Mouse (Mus musculus) mouse embryonic stem cell (cell line): ENCODE measurements around the gene Sidt2.

Source experiments
- in situ Hi-C, 2 experiments: fragments of 300-500 bp; cut with MboI; formaldehyde crosslinking; loops; 1 replicate in 1 of 2; 3 replicates in 1 of 2; pipeline ENCODE4 v1.14.3; 2019 to 2020; ENCODE audit warnings: low sequenced_read_pairs in 2 of 2, low pct_unique_long_range_greater_than_20kb in 1 of 2, mixed read lengths in 1 of 2; ENCODE audit not compliant: unreplicated experiment in 1 of 2

The Sidt2 gene

DNA sequence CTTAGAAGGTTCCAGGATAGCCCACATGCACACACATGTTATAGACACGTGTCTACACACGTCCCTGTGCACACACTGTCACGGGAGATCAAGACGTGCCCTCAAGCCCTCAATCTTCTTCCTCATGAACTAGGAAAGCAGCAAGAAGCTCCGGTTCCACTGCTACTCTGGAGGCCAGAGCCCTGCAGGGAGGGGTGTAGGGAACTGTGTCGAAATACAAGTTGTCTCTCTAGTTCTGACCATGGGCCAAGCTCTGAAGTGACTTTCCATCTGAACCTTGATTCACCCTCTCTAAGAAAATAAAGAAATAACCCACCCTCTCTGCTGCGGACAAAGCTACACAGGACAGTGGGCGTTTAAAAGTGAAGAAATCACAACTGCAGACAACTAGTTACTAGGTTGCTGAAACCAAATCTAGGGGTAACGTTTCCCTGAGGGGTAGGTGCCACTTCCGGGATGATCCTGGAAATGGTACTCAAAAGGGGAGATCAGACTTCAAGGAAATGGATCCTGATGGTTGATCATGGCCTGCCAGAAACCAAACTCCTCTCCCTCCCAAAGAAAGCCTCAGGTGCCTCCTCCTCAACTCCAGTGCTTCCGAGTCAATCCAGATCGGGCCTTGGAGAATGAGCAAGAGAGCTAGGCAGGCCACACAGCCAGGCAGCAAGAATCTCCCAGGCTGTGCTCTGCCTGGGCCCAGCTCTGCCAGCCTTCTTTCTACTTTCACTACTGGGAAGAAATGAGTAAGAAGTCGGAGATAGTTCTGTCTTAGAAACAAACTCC lies 1.4 kb downstream of the Sidt2 start:
- in situ Hi-C loops = no loop called here

GRCm38 (mm10) chr9:45952890-45953289 lies 2.2 kb downstream of the Sidt2 start:
- in situ Hi-C loops = no loop called here

DNA sequence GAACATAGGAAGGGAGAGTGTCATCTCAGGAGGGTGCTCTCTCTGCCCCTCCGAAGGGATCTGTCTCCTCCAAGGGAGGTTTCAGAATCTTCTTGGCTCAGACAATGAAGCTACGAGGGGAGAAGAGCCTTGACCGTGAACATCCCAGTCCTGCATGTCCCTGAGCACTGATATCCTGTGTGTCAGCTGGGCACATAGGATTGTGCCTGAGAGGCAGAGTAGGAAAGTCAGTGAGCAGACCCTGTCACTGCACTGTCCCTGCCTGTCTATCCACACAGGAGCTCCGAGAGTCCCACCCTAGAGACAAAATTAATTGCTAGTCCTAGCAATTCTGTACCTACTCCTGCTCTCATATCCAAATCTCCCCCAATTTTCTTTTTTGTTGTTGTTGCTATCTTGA lies 3.0 kb downstream of the Sidt2 start:
- in situ Hi-C loops = no loop called here

DNA sequence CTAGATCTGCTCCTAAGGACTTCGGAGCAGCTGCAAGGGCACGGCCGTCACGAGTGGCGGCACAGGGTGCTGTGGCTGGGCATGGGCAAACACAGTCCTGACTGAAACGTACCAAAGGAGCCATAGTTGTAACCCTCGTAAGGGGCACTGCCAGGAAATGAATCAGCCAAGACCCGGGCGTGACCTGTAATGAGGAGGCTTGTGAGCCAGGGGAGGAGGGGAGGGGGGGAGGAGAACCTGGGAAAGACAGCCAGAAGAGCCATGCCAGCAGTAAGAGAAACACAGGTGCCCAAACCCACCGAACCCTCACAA lies 8.2 kb downstream of the Sidt2 start:
- in situ Hi-C loops = no loop called here

DNA sequence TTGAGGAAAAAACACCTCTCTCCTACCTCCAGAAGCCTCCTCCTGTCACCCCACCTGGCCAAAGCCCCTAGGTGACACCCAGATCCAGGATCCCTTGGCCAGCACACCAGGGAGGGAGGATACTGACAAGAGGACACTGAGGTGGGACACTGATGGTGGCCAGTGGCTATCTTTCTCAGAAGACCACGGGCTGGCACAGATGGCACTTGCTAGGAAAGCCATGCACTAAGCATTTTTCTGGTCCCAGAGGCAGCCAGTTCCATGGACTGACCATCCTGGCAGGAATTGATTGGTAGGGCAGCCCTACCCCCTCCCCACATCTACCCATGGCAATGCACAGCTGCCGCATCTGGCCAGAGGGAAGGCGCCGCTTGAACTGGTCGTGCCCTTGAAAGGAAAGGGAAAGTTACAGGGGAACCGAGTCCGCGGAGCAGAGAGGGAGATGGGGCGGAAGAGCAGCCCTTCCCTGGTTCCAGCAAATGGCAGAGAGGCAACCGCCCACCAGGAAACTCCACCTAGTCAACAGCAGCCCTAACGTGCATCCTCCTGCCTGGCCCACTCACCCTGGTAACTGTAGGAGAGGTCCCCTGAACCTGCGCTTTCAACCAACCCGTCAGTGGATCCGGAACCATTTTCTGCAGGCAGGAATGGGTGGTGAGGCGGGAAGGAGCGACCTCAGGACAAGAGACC lies 8.7 kb downstream of the Sidt2 start:
- in situ Hi-C loops = no loop called here

- in situ Hi-C loops = no loop called here
Measured at GRCm38 (mm10) chr9:45945721-45946120, 9.3 kb downstream of the Sidt2 start.

GRCm38 (mm10) chr9:45944506-45945400 lies 10.3 kb downstream of the Sidt2 start:
- in situ Hi-C loops = no loop called here

DNA sequence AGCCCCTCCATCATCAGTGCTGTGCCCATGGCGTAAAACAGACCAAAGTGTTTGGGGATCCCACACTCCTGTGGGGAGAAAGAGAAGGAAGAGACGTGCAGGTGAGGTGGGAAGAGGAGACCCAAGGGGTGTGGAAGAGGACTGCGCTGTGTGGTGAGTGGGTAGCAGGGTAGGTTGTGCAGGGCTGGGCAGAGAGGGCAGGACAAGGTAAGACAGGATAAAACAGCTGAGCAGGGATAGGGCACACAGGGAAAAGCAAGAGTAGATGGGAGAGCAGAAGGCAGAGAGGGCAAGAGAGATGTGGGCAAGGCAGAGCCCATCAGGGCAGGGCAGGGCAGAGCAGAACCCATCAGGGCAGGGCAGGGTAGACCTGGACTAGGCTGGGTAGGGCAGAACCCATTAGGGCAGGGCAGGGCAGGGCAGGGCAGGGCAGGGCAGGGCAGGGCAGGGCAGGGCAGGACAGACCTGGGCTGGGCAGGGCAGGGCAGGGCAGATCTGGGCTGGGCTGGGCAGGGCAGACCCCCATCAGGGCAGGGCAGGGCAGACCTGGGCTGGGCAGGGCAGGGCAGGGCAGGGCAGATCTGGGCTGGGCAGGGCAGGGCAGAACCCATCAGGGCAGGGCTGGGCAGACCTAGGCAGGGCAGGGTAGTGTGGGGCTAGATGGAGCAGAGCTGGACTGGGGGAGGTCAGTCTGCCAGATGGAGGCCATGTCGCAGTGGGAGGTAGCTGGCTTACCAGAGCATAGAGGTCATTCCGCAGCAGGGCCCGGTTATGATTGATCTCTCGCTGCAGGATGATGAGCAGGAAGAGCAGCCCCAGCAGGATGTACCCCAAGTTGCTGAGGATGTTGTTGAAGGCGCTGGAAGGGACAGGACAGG lies 11.2 kb downstream of the Sidt2 start:
- in situ Hi-C loops = no loop called here

- in situ Hi-C loops = no loop called here
Measured at GRCm38 (mm10) chr9:45942916-45943315, 12.1 kb downstream of the Sidt2 start.

DNA sequence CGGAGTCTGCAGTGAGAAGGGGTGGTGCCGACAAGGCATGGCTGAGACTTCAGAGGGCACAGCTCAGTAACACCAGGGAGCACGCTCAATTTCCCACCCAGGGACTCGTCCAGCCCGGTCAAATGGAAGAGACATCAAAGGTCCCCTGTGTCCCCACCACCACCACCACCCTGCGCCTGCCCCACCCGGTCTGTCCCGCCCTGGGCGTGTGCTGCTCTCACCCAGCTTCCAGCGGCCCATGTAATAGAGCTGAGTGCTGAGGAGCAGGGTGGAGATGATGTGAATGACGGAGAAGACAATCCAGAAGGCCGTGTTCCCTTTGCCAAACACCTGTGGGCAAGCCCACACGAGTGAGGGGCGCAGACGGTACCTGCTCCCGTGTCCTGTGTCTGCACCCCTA lies 12.6 kb downstream of the Sidt2 start:
- in situ Hi-C loops = no loop called here

DNA sequence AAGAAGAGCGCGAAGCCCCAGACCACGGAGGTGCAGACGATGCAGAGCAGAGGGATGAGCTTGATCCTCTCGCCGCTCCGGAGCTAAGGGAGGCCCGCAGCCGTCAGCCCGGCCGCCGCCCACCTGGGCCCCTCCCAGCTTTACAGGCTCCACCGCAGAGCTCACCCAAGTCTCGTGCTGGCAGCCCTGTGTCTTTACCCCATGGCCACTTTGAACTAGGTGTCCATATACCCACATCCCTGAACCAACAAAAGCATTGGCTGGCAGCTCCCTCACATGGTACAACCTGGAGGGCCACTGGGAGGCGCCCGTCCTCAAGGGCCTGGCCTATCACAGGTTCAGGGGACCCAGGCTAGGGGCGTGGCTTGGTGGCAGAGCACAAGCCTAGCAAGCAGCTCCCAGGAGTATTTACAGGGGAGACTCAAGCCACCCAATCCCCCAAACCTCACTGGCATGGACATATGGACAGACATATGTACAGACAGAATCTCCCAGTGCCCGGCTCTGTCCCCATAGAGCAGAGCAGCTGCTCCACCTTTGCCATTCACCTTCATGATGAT lies 13.6 kb downstream of the Sidt2 start:
- in situ Hi-C loops = no loop called here

DNA sequence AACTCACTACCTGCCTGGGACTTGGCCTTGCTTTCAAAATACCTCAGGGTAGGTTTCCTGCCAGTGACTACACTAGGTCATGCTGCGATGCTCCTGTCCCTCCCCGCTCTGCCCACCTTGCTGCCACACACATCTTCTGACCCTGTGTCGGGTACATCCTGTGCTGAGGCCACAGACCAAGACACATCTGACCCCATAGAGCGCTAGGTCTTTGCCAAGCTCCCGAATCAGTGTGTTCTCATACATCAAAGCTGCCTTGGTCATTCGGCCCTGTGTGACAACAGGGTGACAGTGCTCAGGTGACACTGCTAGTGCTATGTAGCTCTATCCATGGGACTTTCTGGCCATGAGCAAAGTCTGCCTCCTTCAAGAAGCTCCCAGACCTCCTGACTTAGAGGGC lies 15.3 kb downstream of the Sidt2 start:
- in situ Hi-C loops = no loop called here

GRCm38 (mm10) chr9:45938952-45939637 lies 16.0 kb downstream of the Sidt2 start:
- in situ Hi-C loops = no loop called here

GRCm38 (mm10) chr9:45938088-45938487 lies 17.0 kb downstream of the Sidt2 start:
- in situ Hi-C loops = no loop called here

GRCm38 (mm10) chr9:45936883-45937282 lies 18.2 kb downstream of the Sidt2 start:
- in situ Hi-C loops = no loop called here

DNA sequence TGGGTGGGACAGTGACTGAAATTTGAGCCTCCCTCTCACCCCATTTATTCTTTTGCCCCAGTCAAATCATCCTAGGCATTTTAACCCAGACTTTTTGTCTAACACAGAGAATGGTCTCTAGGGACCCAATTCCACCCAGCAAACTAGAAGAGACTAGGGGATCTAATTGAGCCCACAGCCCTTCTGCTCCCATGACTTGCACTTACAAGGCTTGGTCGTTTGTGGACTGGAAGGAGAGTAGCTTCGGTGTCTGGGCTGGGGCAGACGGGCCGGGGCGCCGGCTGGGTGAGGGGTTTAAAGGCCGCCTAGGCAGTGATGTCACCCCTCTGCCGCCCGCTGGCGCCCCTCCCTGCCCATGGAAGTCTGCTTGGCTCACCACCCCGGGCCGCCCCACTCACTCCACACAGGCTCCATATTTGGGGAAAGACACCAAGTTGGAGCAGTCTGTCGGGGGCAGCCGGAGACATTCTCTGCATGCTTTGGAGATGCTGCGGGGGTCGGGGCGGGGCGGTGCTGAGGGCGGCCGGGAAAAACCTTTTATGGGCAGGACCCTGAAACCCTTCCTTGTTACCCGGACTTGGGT lies 19.3 kb downstream of the Sidt2 start, which contains the start of gene Tagln:
Gene Tagln, minus strand, starts transcription at position 431 of the 583 bp plus-strand sequence.
- in situ Hi-C loops = no loop called here
